Mouse (Mus musculus) midbrain, postnatal 0 days (tissue): ENCODE measurements around the gene Hoxb6. TPM values are rescaled to one million over a fixed set of nuclear protein-coding genes. Genes with fewer than 3 reads are reported as not detected.

Source experiments
- ATAC-seq: fragments of 200-750 bp; cut with Nextera tagmentation; 2 replicates; pipeline ENCODE4 v1.8.0; 2017; ENCODE audit warnings: moderate number of reproducible peaks, mild to moderate bottlenecking, moderate TSS enrichment, moderate library complexity; ENCODE audit not compliant: low FRiP score
- DNase-seq: peaks from one replicate; pipeline ENCODE4 v3.0.0-alpha.2; 2015; ENCODE audit warnings: low spot score
- H3K27ac ChIP-seq: fragments of 300-500 bp; sonication (generic); 2 replicates; pipeline ENCODE4 v1.5.1; 2014; ENCODE audit warnings: low read depth, mild to moderate bottlenecking, low read length, mixed read lengths
- H3K27me3 ChIP-seq: fragments of 300-500 bp; sonication (generic); 2 replicates; pipeline ENCODE4 v1.6.1; 2014; ENCODE audit warnings: low read length, control low read depth, mixed read lengths; ENCODE audit not compliant: insufficient read depth
- H3K36me3 ChIP-seq: fragments of 300-500 bp; sonication (generic); 2 replicates; pipeline ENCODE4 v1.6.1; 2014; ENCODE audit warnings: low read length, control low read depth, mixed read lengths; ENCODE audit not compliant: insufficient read depth
- H3K4me1 ChIP-seq: fragments of 300-500 bp; sonication (generic); 2 replicates; pipeline ENCODE4 v1.6.1; 2014; ENCODE audit warnings: mild to moderate bottlenecking, control low read depth, antibody characterized with exemption, low read length, mixed read lengths; ENCODE audit not compliant: insufficient read depth
- H3K4me2 ChIP-seq: fragments of 300-500 bp; sonication (generic); 2 replicates; pipeline ENCODE4 v1.6.1; 2014; ENCODE audit warnings: low read depth, mild to moderate bottlenecking, low read length, mixed read lengths; ENCODE audit not compliant: poor library complexity, severe bottlenecking
- H3K4me3 ChIP-seq: fragments of 300-500 bp; sonication (generic); 2 replicates; pipeline ENCODE4 v1.5.1; 2014; ENCODE audit warnings: low read depth, mild to moderate bottlenecking, low read length, moderate library complexity
- H3K9ac ChIP-seq: fragments of 300-500 bp; sonication (generic); replicated peaks from 2 replicates; pipeline ENCODE4 v1.6.1; 2014; ENCODE audit warnings: mild to moderate bottlenecking, low read length, moderate library complexity, mixed read lengths; ENCODE audit not compliant: poor library complexity, severe bottlenecking
- H3K9me3 ChIP-seq: fragments of 300-500 bp; sonication (generic); 2 replicates; pipeline ENCODE4 v1.6.1; 2016; ENCODE audit warnings: low read length, control low read depth
- CTCF ChIP-seq: IDR thresholded peaks from 2 replicates; pipeline ENCODE4 v1.5.1; 2016; ENCODE audit warnings: antibody characterized with exemption, mild to moderate bottlenecking
- WGBS: fragments of 180-500 bp; shearing (Covaris S2); extraction: QIAGEN DNeasy Blood & Tissue Kit; methylation state at CpG from one replicate; pipeline ENCODE4 v1.1.7; 2014; 5-methylcytosine and 5-hydroxymethylcytosine counted together
- polyA plus RNA-seq: library from polyadenylated mRNA; unstranded; fragments of >200 nt; fragmentation: Nextera tagmentation; extraction: Ambion mirVana; gene quantifications from 2 replicates; pipeline ENCODE4 v1.2.1, GENCODE M21; 2015
- total RNA-seq: library from RNA; depleted of rRNA; stranded (reverse); fragments of >200 nt; gene quantifications from 2 replicates; pipeline ENCODE4 v1.2.3, GENCODE M21; 2014

Gene Hoxb6
- total and polyA plus RNA-seq, 2 experiments from 2014 or later = 0.22 TPM; not detected in 1

GRCm38 (mm10) chr11:96286739-96287385 lies 5.4 kb upstream of the Hoxb6 start:
- H3K9ac ChIP-seq = no peak overlapping the region
- H3K9me3 ChIP-seq = no peaks in the 10 kb centered on the region
- no peak overlapping the region for H3K4me2 ChIP-seq
- H3K36me3 ChIP-seq = no peaks in the 10 kb centered on the region
- WGBS = 1% methylated on average over 50 of the region's 55 CpGs
- H3K4me1 ChIP-seq = no peaks in the 10 kb centered on the region
- TF ChIP-seq CTCF = no peak
- peak overlapping the region; percentile 9; the same call in 1 of the 2 replicates for H3K4me3 ChIP-seq
- peaks cover 80% of the 10 kb centered on the region for H3K27me3 ChIP-seq
- no peak for ATAC-seq
- no peak overlapping the region for H3K27ac ChIP-seq
- DNase-seq = no peak

GRCm38 (mm10) chr11:96287411-96287810 lies 4.9 kb upstream of the Hoxb6 start:
- no peak overlapping the region for H3K27ac ChIP-seq
- H3K9me3 ChIP-seq = no peaks in the 10 kb centered on the region
- H3K27me3 ChIP-seq = peaks cover 80% of the 10 kb centered on the region
- DNase-seq (no peak), ATAC-seq (no peak)
- H3K4me3 ChIP-seq = no peak overlapping the region
- H3K9ac ChIP-seq = no peak overlapping the region
- WGBS = 0% methylated on average over 9 of the region's 9 CpGs
- no peak overlapping the region for H3K4me2 ChIP-seq
- no peaks in the 10 kb centered on the region for H3K4me1 ChIP-seq
- H3K36me3 ChIP-seq = no peaks in the 10 kb centered on the region
- TF ChIP-seq CTCF = no peak

- ATAC-seq (no peak), DNase-seq (no peak)
- H3K27me3 ChIP-seq = peaks cover 82% of the 10 kb centered on the region
- no peak overlapping the region for H3K9ac ChIP-seq
- H3K4me2 ChIP-seq = no peak overlapping the region
- H3K4me3 ChIP-seq = no peak overlapping the region
- no peak for TF ChIP-seq CTCF
- H3K27ac ChIP-seq = no peak overlapping the region
- 13% methylated on average over 1 of the region's 1 CpGs for WGBS
- no peaks in the 10 kb centered on the region for H3K4me1 ChIP-seq
- no peaks in the 10 kb centered on the region for H3K36me3 ChIP-seq
- H3K9me3 ChIP-seq = no peaks in the 10 kb centered on the region
These were observed 3.6 kb upstream of the Hoxb6 start for GRCm38 (mm10) chr11:96288455-96289221.

DNA sequence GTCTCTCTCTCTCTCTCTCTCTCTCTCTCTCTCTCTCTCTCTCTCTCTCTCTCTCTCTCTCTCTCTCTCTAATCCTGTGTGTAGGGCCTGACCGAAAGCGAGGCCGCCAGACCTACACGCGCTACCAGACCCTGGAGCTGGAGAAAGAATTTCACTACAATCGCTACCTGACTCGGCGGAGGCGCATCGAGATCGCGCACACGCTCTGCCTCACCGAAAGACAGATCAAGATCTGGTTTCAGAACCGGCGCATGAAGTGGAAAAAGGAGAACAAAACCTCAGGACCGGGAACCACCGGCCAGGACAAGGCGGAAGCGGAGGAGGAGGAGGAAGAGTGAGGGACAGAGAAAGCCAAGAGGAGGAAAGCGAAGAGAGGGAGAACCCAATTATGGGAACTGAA lies 3.0 kb upstream of the Hoxb6 start:
- no peak for DNase-seq
- no peak overlapping the region for H3K9ac ChIP-seq
- H3K4me2 ChIP-seq = no peak overlapping the region
- no peak overlapping the region for H3K27ac ChIP-seq
- no peaks in the 10 kb centered on the region for H3K9me3 ChIP-seq
- no peak overlapping the region for H3K4me3 ChIP-seq
- no peaks in the 10 kb centered on the region for H3K36me3 ChIP-seq
- no peaks in the 10 kb centered on the region for H3K4me1 ChIP-seq
- WGBS = 5% methylated on average over 21 of the region's 21 CpGs
- peaks cover 81% of the 10 kb centered on the region for H3K27me3 ChIP-seq
- ATAC-seq = no peak
- TF ChIP-seq CTCF = no peak

- Histone ChIP-seq H3K36me3 (no peaks in the 10 kb centered on the region), H3K4me1 (no peaks in the 10 kb centered on the region), H3K27me3 (peaks cover 81% of the 10 kb centered on the region), H3K27ac (no peak overlapping the region), H3K4me2 (no peak overlapping the region), H3K9me3 (no peaks in the 10 kb centered on the region), H3K9ac (no peak overlapping the region), H3K4me3 (no peak overlapping the region)
- DNase-seq = no peak
- WGBS = 7% methylated on average over 6 of the region's 6 CpGs
- ATAC-seq = no peak
- TF ChIP-seq CTCF = no peak
These were observed 2.4 kb upstream of the Hoxb6 start for GRCm38 (mm10) chr11:96289837-96290236.

DNA sequence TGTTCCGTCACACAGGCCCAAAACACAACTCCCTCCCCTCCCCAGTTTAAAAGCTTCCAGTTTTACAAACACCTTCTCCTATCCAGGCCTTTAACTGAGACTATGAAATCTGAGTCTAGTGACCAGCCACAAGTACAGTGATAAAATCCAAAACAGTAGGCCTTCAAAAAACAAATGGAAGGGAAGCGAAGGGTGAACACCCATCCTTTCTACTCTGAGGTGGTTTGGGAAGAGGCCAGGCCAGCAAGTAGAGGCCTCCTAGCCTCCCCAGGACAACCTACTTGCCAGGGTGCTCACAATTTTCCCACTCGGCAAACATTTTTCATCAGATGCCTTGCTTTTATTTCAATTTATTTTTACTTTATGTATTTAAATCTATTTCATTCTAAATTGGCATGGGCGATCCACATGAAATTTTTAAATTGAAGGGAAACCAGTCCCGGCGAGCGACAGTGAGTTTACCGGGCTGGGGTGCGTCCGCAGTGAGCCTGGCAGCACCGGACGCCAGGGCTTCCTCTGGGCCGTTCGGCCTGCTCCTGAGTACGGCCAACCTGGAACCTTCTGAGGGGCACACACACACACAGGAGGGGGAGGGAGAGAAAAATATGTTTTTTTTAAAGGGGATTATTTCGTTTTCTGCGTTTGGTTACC lies 1.4 kb upstream of the Hoxb6 start:
- ATAC-seq (no peak), DNase-seq (no peak)
- H3K4me2 ChIP-seq = no peak overlapping the region
- H3K27ac ChIP-seq = no peak overlapping the region
- no peak overlapping the region for H3K9ac ChIP-seq
- H3K4me3 ChIP-seq = no peak overlapping the region
- WGBS = 4% methylated on average over 17 of the region's 17 CpGs
- H3K36me3 ChIP-seq = no peaks in the 10 kb centered on the region
- TF ChIP-seq CTCF = no peak
- H3K4me1 ChIP-seq = no peaks in the 10 kb centered on the region
- peaks cover 85% of the 10 kb centered on the region for H3K27me3 ChIP-seq
- H3K9me3 ChIP-seq = no peaks in the 10 kb centered on the region
